Mouse (Mus musculus): ENCODE data around the gene Atat1.
"Not testable (repeated sequence)": the region's sequence is repeated elsewhere in the genome, so short reads cannot be mapped to it uniquely, and the experiment has no call there.

The Atat1 gene

DNA sequence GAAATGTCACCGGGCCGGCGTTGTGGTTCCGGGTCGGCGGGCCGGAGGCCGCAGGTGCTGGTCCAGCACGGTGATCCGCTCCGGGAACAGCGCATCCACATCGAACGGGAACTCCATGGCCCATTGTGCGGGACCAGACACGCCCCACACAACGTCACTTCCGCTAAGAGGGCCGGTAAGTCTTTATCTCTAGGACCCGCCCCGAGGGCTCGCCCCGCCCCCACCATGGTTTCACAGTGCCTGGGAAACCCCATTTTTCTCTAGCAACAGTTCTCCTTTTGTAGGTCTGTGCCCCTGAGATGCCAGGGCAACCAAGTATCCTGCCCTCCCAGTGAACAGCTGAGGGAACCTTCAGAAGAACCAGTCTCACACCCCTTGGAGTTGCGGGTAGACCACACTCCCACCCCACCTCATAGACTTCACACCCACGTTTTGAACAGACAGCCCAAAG is at the start of gene Atat1:
TSS of gene Atat1 (minus strand) at position 157 of the 451 bp plus-strand sequence.
- DNase-seq = peak; percentile 96

DNA sequence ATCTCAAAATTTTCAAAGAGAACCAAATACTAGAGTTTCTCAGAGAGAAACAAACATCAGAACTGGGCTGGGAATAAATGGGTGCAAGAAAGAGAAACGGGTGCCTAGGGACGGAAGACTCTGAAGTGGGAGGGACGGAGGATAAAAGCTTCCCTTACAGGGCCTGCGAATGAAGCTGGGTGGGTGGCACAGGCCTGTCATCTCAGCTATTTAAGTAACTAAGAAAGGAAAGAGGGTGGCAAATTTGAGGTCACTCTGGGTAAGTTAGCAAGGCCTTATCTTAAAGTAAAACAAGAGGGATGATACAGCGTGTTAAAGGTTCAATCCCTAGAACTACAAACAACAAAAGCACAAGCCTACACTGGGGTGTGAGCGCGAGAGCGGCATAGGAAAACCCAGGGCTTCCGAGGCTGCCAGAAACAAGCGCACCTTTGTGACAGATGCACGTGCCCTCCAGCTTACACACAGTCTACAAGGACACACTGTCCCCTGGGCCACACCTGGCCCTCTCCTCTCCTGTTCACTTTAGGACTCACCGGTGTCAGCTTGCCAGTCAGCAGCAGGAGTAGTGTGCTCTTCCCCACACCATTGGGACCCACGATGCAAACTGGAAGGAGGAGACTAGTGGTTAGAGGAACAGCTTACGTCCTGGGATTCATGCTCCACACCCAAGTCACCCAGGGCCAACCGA is 48.8 kb upstream of the Atat1 start:
- DNase-seq = no peak

DNA sequence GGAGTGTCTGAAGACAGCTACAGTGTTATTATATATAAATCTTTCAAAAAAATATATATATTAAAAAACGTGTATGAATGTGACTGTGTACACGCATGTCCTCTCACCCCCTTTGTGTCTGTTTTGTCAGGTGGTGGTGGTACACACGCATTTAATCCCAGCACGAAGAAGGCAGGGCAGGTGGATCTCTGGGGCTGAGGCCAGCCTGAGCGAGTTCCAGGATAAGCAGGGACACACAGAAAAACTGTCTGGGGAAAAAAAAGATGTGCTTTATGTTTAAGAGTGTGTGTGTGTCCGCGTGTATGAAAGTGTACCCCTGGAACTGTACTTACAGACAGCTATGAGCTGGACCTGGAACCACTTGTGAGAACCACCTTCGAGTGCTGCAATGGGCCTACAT is 44.8 kb upstream of the Atat1 start:
- DNase-seq = no peak

DNA sequence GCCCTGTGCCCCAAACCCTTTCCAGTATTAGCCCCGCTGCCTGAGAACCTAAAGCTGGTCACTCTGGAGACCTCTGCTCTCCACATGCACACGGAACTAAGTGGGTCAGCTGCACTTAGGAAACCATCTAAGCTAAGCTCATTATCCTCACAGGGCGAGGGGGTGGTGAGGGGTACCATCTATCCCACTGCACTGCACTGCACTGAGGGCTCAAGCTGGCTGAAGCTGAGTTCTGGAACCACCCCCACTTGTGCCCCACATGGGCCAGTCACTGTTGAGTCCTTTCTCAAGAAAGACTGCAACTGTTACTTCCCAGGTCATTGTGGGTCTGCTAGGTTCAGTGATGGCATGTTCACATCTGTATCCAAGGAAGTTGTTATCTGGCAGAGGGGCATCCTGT is 42.7 kb upstream of the Atat1 start:
- DNase-seq = not testable (repeated sequence)

DNA sequence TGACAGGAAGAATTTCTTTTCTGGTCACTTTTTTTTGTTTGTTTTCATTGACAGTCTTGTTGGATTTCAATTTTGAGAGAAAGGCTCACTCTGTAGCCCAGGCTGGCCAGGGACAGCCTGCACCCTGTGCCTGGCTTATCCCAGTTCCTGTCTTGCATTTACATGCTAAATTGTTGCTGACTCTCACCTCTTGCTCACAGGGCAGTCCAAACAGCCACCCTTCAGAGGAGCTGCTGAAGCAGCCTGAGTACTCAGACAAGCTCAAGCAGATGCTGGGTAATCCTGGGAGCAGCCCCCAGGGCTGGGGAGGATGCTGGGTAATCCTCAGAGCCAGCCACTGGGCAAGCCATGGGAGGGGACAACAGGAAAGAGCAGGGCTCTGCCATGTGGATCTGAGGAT is 41.1 kb upstream of the Atat1 start:
- DNase-seq = not testable (repeated sequence)

DNA sequence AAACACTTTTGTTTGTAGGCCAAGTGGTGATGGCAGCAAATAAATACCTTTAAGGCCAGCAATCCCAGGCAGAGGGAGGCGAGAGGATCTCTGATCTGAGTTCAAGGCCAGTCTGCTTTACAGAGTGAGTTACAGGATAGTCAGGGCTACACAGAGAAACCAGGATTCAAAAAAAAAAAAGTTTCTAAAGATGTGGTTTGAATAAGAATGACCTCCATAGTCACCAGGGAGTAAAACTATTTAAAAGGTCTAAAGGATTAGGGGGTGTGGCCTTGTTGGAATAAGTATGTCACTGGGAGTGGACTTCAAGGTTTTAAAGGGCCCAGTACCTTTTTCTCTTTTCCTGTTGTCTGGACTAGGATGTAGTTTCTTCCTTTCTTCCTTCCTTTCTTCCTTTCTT is 30.1 kb upstream of the Atat1 start:
- no peak for DNase-seq

DNA sequence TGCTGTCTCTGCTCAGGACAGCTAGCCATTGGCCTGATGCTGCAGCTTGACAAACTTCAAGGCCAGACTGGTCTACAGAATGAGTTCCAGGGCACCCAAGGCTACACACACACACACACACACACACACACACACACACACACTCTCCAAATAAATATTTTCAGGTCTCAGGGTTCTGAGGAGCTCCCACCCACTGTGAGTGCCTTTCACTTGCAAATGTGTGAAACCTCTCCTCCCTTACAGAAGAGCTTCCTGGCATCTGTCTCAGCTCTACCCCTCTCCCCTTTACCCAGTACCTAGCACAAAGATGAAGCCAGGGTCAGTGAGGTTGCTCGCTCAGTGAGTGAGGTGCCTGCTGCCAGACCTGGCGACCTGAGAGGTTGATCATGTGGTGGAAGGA is 29.2 kb upstream of the Atat1 start:
- no peak for DNase-seq

DNA sequence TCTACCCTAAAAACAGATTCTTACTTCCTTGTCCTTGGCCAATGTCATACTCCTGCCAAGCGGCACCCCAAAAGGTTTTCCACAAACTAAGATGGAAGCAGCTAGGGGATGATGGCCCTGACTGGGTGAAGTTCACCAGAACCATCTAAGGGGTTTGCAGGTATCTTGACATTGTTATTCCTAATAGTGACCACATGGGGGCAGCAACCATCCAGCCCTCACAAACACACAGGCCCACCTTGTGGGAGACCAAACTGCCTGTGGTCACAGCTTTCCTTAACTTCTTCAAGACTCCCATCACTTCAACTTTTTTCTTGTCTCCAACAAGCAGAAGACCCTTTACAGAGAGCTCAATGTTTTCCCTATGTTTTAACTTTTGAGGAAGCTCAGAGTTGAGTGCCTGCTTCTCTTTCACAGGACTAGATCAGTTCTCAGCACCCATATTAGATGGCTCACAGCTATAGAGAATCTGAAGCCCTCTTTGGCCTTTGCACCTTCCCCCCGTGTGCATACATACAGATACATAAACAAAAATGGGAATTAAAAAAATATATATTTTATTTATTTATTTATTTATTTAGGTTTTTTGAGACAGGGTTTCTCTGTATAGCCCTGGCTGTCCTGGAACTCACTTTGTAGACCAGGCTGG is 27.9 kb upstream of the Atat1 start:
- peak; percentile 69 for DNase-seq

DNA sequence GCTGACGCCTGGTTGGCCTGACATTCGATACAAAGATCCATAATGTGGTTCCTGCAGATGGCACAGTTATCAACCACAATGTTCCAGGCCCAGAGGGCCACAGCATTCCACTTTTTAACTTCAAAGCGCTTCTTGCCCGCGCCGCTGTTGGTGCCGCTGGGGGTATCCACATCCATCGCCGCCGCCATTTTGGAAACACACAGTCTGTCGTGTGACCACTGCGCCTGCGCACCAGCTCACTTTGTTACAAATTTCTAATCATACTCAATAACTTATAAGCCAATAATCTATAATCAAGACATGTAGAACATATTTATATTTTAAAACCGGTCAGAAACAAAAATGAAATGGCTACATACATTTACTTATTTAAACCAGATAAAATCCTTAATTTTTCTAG is 25.9 kb upstream of the Atat1 start:
- not testable (repeated sequence) for DNase-seq

DNA sequence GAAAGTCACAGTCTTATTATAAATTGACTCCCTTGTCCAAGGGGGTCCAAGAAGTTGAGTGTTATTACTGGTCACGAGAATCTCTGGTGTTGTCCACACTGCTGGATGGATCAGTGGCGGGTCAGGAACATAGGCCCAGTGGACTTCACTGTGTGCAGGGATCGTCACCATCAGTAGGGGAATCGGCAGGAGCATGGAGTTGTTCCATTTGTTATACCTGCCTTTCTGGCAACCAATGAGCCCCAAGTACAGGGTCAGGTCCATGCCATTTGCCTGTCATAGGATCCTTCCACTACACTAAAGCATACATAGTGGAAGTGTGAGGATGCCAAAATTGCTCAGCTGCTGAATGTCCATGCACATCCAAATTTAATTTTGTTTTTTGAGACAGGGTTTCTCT is 22.7 kb upstream of the Atat1 start:
- no peak for DNase-seq

DNA sequence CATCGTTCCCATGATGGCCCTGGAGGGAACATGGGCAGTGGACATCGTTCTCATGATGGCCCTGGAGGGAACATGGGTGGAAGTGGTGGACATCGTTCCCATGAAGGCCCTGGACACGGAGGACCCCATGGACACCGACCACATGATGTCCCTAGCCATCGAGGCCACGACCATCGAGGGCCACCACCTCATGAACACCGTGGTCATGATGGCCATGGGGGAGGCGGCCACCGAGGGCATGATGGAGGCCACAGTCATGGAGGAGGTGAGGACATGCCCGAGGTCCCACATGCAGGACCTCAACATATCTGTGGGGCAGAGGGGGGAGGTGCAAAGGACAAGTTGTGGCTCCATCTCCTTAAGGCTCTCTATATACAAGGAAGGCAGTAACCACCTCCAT is 20.8 kb upstream of the Atat1 start:
- DNase-seq = no peak

DNA sequence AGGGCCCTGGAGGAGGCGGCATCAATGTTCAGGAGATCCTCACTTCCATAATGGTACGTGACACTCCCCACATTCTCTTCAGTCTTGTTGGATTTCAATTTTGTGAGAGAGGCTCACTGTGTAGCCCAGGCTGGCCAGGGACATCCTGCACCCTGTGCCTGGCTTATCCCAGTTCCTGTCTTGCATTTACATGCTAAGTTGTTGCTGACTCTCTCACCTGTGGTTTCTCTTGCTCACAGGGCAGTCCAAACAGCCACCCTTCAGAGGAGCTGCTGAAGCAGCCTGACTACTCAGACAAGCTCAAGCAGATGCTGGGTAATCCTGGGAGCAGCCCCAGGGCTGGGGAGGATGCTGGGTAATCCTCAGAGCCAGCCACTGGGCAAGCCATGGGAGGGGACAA is 19.7 kb upstream of the Atat1 start:
- no peak for DNase-seq

DNA sequence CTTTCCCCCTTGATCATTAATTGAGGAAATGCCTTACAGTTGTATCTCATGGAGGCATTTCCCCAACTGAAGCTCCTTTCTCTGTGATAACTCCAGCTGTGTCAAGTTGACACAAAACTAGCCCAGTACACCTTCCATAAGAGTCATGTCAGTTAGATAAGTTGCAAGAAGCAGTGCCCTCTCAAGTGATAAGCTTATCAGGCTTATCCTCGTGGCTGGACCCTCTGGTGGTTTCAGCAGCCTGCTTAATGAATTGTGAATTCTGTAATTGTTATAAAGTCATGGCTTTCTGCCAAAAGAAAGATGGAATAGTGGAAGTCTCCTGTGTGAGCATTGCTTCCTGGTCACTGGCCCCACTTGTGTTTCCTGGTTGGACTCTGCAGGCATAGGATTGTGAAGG is 17.6 kb upstream of the Atat1 start:
- no peak for DNase-seq

DNA sequence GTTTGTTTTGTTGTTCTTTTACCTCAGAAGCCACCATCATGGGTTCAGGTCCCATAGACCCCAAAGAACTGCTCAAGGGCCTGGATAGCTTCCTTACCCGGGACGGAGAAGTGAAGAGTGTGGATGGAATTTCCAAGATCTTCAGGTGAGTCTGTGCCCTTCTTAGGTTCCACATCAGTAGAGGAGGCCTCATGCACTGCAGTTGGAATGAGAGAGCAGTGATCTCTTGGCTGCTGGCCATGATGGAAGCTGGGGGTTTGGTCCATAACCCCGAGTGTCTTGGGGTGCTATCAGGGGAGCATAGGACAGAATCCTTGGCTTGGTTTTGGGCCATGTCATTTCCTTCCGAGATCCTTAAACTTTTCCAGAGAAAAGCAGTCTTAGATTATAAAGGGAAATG is 13.4 kb upstream of the Atat1 start:
- no peak for DNase-seq

DNA sequence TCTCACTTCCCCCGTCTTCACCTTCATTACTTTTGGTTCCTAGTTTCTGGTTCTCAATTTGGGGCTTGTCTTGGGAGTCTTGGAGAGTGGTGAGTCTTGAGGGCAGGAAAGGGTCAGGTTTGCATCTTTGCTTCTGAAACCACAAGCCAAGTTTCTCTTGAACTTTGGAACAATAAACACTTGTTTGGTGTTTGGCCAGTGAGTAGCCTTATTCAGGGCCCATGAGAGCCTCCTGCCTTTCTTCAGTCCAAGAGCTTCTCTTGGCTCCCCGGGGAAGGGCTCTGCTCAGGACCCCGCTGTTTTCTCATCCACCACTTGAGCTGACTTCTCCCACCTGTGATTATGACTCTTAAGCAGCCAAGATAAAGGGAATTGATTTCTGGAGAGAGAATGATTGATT is 12.7 kb upstream of the Atat1 start:
- DNase-seq = peak; percentile 29

DNA sequence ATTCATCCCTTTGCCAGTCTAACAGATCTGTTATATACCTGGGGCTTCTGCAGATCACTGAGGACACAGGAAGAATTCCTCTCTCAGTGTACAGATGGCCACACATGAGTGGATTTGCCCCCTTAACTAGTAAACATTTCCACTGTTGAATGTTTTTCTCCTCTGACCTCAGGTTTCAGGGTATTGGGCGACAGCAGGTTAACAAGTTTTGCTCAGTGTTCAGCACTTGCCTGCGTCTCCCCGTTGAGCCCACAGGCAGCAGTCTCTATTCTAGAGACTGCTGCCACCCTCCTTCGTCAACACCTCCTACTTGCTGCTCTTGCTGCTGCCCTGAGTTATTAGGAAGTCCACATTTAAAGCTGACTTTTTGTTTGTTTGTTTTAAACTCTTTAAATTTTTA is 11.8 kb upstream of the Atat1 start:
- DNase-seq = no peak

DNA sequence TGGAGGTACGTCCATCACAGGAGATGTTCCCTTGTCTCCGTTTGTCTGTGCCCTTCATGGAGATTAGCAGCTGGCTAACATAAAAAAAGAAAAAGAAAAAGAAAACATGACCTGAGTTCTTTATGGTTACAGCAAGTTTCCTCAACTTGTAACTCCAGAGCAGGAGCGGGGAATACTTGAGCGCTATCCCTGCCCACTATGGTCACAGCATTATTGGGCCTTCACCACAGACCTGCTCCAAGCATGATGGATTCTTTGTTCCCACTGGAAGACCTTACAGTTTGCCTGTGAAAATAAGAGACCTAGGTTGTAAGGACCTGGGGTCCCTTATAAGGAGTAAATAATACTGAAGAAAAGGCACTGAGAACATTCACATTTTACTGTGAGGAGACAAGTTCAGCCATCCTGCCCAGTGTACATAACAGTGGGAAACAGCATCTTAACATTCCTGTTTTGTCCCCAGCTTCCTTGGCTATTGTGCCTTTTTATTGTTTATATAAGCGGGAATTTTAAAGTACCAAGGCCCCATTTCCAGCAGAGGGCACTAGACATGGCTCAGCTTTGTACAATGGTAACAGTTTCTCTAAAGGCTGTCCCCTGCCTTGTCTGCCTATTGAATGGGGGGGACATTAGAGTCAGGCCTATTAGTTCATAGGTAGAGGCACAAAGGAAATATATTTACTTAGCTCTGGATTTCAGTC is 11.1 kb upstream of the Atat1 start:
- DNase-seq = peak; percentile 58

DNA sequence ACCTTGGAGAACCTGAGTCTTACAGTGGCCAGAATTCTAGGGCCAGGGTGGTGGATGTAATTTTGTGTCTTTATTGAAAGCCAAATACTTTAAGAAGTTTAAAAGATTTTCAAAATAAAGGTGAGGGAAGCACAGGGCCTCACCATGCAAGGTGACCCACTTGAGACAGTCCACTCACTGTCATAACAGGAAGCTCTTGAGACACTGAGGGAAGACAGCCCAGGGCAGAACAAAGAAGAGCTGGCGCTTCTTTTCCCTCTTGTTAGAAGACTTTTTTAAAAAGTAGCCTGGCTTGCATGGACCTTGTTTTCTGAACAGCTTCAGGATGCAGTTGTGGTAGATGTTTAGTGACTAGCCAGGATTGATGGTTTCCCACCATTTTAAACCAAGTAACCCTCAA is 10.5 kb upstream of the Atat1 start:
- DNase-seq = peak; percentile 30

DNA sequence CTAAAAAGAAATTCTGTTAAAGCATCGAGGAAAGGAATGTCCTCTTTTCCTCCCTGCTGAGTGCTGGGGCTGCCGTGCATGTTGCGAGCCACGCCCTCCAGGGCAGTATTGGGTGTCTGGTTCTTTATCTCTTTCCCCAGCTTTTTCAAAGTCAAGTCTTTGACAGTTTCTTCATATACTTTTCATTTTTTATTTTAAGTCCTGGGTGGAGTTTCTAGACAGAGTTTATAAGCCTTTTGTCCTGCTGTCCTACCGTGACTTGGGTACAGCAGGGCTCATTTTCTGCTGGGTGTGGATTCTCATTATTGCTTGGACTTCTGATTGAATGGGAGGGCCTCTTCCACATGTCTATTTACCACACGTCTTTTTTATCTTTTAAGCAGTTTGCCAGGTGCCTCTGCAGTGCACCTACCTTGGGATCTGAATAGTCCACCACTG is 10.0 kb upstream of the Atat1 start:
- no peak for DNase-seq

DNA sequence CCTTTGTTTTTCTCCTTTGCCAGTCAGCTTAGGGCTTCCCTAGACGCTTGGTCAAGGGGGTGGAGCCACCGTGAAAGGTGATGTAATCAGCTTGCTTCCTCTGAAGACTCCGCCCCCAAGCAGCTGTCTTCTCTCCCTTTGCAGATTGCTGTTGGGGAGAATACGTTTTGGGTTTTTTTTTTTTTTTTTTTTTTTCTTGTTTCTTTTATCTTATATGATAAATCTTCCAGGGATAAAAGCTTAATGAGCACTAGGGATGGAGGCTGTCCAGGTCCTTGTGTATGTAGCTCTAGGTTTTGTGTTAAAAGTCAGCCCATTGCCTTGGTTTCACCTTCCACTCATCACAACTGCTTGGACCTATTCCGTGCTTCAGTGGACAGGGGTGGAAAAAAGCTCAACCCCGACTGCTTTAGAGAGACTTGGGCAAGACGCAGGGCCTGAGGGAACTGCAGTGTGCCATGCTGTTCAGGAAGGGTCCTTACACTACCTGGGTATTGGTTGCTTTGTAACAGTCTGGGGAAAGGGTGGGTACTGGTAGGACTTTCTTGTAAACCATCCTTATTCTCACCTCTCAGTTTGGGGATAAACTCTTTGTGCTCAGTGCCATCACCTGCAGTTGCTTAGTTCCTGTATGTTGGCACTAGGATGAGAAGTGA is 9.3 kb upstream of the Atat1 start:
- peak; percentile 97 for DNase-seq

DNA sequence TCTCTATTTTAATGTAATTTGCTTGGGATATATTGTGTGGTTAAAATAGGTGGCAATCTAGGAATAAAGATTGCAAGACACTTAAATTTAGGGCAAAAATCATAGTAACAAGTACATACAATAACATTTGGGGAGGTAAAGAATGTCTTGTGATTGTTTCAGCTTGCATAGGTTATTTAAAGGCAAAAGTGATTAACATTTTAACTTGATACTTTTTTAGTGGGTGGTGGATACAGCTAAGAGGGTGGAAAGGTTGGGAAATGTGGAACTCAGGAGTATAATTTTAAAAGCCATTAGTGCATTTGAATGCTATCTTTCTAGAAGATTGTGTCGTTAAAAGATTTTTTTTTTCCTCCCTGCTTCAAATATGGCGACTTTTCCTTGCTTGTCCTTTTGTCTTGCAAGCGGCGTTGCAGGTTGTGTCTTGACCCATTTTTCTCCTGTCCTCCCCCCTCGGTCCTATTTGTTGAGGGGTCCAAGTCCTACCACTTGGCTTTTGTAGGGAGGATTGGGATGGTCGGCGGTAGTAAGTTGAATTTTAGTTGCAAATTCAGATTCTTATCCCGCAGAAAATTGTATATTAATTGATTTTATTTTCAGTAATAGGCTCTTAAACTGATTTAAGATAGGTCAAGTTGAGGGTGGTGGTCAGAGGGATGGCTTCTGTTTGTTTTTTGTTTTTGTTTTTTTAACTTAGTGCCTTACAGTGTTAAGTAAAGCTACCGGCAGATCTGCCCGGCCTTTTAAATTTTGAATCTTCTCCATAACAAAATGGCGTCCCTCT is 8.6 kb upstream of the Atat1 start:
- DNase-seq = peak; percentile 58

DNA sequence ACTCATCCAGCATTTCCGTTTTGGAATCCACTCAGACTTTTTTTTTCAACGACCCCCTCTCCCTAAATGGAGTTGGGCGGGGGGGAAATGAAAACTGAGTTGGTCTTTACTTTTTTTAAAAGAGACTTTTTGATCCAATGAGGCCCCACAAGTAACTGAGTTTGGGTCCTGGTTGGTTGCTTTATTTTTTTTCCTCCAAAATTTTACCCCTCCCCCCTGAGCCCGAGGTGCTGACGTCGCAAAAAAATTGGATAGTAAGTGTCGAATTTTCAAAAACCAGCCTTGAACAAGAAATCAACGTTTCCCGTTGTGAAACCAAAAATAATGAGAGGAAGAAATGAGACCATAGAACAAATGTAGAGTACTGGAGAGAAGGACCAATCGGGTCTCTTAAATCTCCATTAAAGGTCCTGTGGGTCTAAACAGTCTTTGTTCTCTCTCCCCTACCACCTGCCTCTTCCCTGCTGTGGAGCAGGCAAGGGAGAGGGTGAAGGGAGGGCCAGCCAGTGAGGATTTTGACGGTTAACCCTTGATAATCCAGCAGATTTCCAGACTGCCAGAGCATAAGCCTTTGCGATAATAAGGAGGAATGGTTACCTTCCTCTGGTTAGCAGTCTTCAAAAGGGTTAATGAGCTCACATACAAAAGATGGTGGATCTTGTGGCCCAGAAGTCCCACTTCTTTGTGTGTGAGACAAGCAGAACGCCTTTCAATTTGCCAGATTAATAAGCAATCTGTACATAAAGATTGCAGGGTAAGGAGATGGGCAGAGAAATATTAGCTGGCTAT is 7.8 kb upstream of the Atat1 start:
- peak; percentile 50 for DNase-seq
